In the genomic region with DNA sequence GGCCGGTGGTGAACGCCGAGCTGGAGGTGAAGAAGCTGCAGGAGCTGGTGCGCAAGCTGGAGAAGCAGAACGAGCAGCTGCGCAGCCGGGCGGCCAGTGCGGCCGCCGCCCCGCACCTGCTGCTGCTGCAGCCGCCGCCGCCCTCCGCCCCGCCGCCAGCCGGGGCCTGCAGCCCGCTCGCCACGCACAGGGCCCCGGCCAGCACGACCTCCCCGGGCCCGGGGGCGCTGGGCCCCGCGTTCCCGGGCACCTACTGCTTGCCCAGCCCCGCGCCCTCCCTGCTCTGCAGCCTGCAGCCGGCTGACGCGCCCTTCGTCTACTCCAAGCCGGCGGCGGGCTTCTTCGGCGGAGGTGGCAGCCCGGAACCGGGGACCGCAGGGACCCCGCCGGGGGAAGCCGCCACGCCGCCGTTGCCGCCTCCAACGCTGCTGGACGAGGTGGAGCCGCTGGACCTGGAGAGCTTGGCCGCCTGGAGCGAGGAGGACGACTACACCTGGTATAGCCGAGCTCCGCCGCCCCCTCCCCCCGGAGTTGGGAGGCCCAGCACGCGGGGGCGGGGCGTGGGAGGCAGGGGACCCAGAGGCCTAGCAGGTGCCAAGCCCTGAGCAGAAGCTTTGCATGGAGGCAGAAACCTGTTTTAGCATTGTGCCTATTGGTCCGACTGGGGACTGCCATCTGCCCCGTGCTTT, we compare ENCODE assay signal across 8 mouse cellular contexts. TPM values are rescaled to one million over a fixed set of nuclear protein-coding genes. Genes with fewer than 3 reads are reported as not detected.
DNase-seq lines count a peak whose midpoint lies in the region; ATAC-seq lines count a peak whose summit lies in the region.

No protein-coding gene starts in this region.

- H3K36me3 ChIP-seq in forebrain, embryonic 14.5 days (ENCODE audit: control insufficient read depth, insufficient read depth, low read length): no peaks in the 10 kb centered on the region
- H3K36me3 ChIP-seq in hindbrain, embryonic 15.5 days: no peaks in the 10 kb centered on the region

- under 1% methylated on average over 49 of the region's 67 CpGs for WGBS in forebrain, embryonic 14.5 days
- under 1% methylated on average over 44 of the region's 67 CpGs for WGBS in hindbrain, embryonic 15.5 days

- peak overlapping the region; percentile 99 for H3K27ac ChIP-seq in forebrain, embryonic 14.5 days (ENCODE audit: low read depth, low read length)
- H3K27ac ChIP-seq in hindbrain, embryonic 15.5 days (replicated peaks): peak overlapping the region; percentile 98

- H3K9ac ChIP-seq in forebrain, embryonic 14.5 days (ENCODE audit: low read length): peak overlapping the region; percentile 99
- H3K9ac ChIP-seq in hindbrain, embryonic 15.5 days: peak overlapping the region; percentile 89

- no peaks in the 10 kb centered on the region for H3K27me3 ChIP-seq in forebrain, embryonic 14.5 days (replicated peaks; ENCODE audit: control insufficient read depth, insufficient read depth, low read length)
- H3K27me3 ChIP-seq in hindbrain, embryonic 15.5 days: no peaks in the 10 kb centered on the region

- peak overlapping the region; percentile 59 for H3K4me2 ChIP-seq in forebrain, embryonic 14.5 days (ENCODE audit: low read length)
- H3K4me2 ChIP-seq in hindbrain, embryonic 15.5 days: peak overlapping the region; percentile 83

- peak overlapping the region; percentile 98 for H3K4me3 ChIP-seq in forebrain, embryonic 14.5 days (ENCODE audit: low read depth, low read length)
- peak overlapping the region; percentile 85 for H3K4me3 ChIP-seq in hindbrain, embryonic 15.5 days

- ATAC-seq in forebrain, embryonic 14.5 days: peak; percentile 67
- peak; percentile 71 for ATAC-seq in hindbrain, embryonic 15.5 days (ENCODE audit: low FRiP score, low read depth)

- H3K9me3 ChIP-seq in forebrain, embryonic 14.5 days (replicated peaks; ENCODE audit: control insufficient read depth, low read length): no peaks in the 10 kb centered on the region
- no peaks in the 10 kb centered on the region for H3K9me3 ChIP-seq in hindbrain, embryonic 15.5 days

- peak; percentile 54 for DNase-seq in ES-CJ7 (ENCODE audit: low read depth, low spot score)
- peak; percentile 1 for DNase-seq in c-Kit-positive CD71-positive TER-119-positive erythroid progenitor cells, embryonic 14.5 days (ENCODE audit: low spot score)
- peak; percentile 82 for DNase-seq in forebrain, embryonic 14.5 days (ENCODE audit: low spot score)
- DNase-seq in left cerebral cortex, adult 8-10 months (ENCODE audit: low spot score in 2 of 2): peak; percentile 62 to 75
- DNase-seq in lung, postnatal 4 days: peak; percentile 65 to 76
- DNase-seq in retina, postnatal 1 day: peak; percentile 83
- DNase-seq in thymus, postnatal 36 days: peak; percentile 88 to 91

- H3K4me1 ChIP-seq in forebrain, embryonic 14.5 days (ENCODE audit: control insufficient read depth, insufficient read depth, low read length): peaks cover 41% of the 10 kb centered on the region
- H3K4me1 ChIP-seq in hindbrain, embryonic 15.5 days (replicated peaks): peaks cover 59% of the 10 kb centered on the region

RNA-seq across cellular contexts. Expression of a gene that starts 0.5 kb away (rescaled TPM):
- polyA plus RNA-seq in forebrain, embryonic 14.5 days (2014; fragmentation: Nextera tagmentation; extraction: Ambion mirVana): 23.5 and 27.1 TPM in 2 replicates
- 18.4 and 21.1 TPM in 2 replicates for polyA plus RNA-seq in hindbrain, embryonic 15.5 days (2015; fragmentation: Nextera tagmentation; extraction: Ambion mirVana)
- 10 to 100 TPM; 51.1 to 62.7 (median 58.6) TPM for total RNA-seq in left cerebral cortex, adult 8-10 months (2022)

Comparison
In these comparisons a context has a peak if more than half of its experiments do, and no peak if none do; other contexts are left out.
1. Peak in every context shown above with its lines: DNase-seq, ATAC-seq, H3K4me3 ChIP-seq and H3K27ac ChIP-seq.
2. DNase-seq: peak in every context shown above with its lines; median percentile 90 in thymus, postnatal 36 days; 83 in retina, postnatal 1 day; 82 in forebrain, embryonic 14.5 days; 70 in lung, postnatal 4 days; 68 in left cerebral cortex, adult 8-10 months; 54 in ES-CJ7; 1 in c-Kit-positive CD71-positive TER-119-positive erythroid progenitor cells, embryonic 14.5 days.